Mouse (Mus musculus) lung, postnatal 10 days (tissue): ENCODE results near the gene Taf4.

ENCODE experiments used
- DNase-seq: peaks from one replicate; pipeline ENCODE4 v3.0.0; 2021

Taf4 gene

DNA sequence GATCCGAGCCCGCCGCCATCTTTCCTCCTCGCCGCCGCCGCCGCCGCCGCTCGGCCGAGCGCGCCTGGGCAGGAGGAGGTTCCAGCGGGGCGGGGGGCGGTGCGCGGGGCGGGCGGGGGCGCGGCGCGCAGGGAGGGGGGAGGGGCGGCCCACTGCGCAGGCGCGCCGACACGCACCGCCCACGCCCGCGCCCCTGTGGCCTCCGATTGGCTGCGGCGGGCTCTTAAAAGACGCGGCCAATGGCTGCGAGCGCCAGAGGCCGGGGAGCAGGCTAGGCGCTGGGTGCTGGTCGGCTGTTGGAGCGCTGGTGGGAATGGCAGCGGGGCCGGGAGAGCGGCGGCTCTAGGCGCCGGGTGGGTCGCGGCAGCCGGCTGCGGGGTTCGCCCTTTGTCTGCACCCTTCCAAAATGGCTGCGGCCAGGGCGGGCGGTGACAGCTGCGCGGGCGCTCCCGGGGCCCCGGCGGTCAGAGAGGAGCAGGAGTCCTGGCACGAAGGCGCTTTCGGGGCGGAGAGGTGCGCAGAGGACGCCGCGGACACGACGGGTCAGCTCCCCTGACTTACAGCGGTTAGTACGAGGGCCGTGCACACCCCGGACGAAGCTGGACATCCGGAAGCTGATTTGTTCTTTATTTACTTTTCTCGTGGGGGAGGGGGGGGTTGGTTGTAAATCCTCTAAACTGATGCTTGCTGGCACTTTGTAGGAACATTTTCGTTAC is at the start of gene Taf4:
TSS of gene Taf4 (minus strand) at position 19 of the 716 bp plus-strand sequence.
- DNase-seq: peak; percentile 83

DNA sequence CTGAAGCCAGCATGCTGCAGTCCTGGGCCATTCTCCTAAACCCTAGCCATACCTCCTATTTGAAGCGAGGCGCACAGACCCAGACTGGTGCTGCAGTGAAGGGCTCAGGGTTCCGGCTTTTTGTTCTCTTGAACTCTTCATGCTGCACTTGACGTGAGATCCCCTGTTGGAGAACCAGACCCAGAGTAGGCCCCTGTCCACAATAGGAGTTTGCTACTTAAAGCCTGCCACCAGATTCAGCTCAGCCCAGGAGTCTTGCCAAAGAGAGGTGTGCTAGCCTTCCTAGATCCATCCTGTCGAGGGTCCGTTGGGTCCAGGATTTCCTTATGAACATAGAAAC is 49.4 kb upstream of the Taf4 start:
- DNase-seq: no peak

DNA sequence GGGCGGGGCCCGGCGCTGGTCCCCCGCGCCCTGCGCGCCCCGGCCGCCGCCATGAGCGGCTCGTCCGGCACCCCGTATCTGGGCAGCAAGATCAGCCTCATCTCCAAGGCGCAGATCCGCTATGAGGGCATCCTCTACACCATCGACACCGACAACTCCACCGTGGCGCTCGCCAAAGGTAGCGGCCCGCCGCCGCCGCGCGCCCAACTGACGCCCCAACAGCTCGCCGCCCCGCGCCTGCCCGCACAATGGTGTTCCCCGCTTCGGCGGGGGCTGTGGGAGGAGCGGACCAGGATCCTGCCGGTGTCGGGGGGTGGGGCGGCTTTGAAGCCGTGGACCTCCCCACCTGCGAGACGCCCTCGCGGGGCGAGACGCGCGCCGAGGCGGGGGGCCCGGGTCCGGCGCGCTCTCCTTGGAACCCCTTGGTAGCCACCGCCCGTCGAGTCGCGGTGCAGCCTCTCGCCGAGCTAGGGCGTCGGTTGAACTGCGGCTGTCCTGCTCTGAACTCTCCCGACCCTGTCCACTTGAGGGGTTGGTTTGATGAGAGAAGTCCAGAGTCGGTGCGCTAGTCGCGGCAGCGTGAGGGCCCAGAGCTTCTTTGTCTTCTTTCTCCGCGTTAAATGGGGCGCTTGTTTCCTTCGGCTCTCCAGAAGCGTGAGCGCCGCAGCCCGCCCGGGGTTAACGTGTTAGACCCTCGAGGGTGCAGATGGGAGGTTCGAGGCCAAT is 48.9 kb upstream of the Taf4 start:
- peak; percentile 55 for DNase-seq

DNA sequence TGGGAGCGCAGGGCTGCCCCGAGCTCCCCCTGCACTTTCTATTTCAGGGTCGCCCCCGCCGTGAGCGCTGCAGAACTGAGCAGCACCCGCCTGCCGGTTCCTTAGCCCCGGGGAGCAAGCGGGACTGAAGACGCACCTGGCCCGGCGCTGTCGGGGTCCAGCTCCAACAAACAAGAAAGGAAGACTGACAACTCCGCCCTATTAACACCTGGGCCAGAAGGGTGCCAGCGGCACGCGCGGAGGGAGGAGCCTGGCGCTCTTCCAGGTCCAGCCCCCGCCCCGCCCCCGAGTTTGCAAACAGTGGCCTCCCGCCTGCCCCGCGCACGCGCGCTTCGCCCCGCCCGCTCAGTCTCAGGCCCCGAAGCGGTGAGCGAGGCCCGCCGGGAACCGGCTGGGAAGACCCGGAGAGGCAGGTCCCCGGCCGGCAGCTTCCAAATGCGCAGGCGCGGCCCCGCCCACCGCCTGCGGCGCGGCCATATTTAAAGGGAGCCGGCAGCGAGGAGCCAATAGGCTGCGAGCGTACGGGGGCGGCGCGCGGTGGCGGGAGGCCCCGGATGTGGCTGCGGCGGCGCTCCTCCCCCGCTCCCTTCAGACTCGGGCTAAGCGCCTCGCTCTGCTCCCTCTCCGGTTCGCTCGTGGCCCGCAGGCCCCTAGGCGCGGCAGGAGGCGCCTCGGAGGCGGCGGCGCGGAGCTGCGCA is 48.1 kb upstream of the Taf4 start, which contains the start of gene Lsm14b:
TSS of gene Lsm14b (plus strand) at position 587 of the 698 bp plus-strand sequence.
- peak; percentile 98 for DNase-seq

DNA sequence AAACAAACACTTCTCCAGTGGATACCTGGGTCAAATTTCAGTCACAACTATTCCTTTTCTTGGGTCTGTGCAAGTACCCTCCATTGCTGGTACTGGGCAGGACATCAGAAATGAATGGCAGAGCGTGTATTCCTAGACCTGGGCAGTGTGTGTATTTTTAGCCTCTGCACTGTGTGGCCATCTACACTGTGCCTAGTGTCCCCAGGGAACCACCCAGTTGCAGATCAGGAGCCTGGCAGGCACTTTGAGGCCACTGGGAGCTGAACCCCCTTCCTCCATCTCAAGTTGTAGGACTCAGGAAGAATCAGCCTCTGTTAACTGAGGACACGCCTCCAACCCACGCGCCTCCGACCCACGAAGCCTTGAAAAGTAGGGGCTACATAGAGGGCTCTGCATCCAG is 46.3 kb upstream of the Taf4 start:
- no peak for DNase-seq

DNA sequence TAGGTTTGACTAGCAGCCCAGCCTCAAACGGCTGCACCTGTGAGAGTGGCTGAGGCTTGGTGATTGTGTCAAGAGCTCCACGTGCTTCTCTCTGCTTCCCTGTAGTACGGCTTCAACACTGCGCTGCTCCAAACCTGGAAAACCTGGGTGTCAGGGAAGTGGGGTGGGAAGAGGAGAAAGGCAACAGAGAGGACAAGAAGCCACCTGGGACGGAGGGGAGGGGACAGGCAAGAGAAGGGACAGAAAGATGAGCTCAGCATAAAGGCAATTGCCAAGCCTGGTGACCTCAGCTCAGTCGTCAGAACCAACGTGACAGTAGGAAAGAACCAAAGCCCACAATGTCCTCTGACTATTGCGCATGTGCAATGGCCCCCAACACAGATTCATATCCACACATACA is 44.5 kb upstream of the Taf4 start:
- DNase-seq: no peak

DNA sequence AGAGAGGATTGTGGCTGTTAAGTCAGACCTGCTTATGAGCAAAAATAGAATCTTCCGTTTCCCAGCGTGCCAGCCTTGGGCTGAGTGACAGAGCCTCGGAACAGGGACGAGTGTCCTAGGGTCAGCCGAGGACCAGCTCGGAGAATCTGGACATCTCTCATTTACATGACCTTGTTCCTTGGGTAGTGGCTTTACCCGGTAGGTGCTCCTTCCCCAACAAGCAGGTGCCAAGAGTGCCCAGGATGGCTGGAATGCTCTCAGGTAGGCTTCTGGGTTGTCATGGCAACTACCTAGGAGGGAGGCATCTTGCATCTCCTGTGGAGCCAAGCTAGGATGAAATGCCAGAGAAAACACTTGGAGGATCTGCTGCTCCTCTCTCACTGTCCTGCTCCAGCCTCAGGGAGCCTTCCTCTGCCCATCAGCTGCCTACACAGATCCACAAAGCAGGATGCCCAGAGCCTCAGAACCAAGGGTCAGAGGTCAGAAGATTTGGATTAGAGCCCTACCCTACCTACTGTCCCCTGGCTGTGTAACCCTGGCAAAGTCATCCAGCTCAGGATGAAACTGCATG is 43.7 kb upstream of the Taf4 start:
- no peak for DNase-seq

DNA sequence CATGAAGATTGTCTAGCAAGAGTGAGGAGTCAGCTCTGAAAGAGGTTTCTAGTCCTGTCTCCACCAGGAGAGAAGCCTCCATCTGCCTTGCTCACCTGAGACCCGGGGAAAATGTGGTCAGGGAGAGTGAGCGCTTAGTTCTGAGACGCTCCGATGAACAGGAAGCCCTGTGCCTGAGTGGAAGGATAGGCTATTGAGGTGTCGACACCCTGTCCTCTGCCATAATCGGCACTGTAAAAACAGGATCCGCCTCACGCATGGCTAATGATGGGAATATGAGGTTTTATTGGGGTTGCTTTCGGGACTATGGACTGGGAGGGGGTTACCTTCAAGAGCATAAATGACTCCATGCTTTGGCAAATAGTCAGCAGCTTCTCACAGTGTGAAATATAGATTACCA is 42.1 kb upstream of the Taf4 start:
- DNase-seq: no peak

DNA sequence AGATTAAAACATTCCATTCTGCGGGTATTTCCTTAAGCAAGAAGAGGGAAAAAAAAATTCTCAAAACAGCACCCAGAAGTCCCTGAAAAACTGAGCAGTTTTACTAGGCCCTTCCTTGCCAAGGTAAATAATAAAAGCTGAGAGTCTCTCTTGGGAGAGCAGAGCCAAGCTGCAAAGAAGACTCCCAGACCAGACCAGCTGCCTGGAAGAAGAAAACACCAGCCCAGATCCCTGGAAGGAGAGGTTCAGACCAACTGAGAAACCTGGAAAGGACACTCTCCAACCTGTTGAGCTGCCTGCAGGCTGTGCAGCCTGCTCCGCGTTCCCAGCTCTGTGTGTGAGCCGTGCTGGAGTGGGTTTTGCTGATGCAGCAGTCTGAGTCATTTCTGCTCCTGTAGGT is 41.2 kb upstream of the Taf4 start:
- no peak for DNase-seq

DNA sequence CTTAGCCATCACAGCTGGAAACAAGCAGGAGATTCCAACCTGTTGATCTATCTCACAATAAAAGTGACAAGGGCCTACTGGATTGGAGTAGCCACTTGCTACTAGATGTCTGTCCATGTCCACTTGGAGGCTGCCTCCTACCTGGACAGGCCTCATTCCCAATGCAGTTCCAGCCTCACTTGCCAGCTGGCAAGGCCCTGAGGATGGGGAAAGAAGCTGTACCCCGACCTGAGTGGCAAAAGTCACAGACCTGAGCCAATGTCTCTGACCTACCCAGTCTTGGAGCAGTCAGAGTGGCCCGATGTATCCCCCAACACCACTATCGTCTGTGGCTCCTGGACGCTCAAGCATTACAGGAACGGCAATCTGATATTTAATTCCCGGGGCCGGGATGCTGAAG is 37.2 kb upstream of the Taf4 start:
- no peak for DNase-seq

DNA sequence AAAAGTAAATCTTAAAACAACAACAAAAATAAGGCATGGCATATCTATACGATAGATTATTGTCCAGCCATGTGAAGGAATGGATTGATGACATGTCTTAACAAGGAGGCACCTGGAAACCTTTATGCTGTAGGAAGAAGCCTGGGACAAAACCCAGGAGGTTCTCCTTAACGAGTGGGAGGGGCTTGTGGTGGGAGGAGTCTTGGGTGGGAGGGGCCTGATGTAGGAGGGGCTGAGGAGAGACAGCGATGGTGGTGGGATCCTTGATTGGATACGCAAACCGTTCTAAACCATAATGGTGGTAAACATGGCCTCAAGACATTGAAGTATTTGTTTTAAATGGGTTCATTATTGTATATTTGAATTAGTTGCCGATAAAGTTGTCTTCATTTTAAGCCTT is 34.9 kb upstream of the Taf4 start:
- no peak for DNase-seq

DNA sequence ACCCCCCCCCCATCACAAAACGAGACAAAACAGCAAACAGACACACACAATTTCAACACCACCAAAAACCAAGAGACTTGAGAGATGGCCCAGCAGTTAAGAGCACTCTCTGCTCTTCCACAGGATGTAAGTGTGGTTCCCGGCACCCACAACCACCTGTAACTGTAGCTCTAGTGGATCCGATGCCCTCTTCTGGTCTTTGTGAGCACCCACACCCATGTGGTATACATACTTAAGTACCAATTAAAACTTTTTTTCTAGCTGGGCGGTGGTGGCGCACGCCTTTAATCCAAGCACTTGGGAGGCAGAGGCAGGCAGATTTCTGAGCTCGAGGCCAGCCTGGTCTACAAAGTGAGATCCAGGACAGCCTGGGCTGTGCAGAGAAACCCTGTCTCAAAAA is 34.2 kb upstream of the Taf4 start:
- DNase-seq: no peak

DNA sequence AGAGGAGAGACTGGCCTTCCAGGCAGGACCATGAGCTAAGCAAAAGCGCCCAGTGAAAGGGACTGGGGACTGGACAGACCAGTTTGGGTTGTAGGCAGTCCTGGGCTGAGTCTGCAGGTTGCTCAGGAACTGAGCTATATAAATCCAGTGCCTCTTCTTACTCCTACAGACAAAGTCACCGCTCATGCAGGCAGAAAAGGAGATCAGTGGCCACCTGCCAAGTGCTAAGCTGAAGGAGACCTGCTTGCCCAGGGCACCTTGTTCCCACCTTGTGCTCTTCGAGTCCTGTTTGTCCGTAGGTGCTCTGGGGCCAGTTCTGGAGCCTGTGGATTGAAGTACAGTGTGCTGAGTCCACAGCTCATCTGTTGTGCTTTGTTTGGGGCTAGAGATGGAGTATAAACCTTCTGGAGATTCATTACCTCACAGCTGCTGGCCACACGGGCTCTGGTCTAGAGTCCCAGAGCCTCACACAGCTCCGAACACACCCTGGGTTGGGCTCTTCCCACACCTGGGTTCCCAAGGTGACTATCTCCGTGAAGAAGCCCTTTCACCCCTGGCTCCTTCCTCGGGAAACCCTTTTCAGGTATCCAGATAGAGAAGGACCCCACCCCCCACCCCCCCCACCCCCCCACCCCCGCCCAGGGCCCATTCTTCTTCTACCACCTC is 30.0 kb upstream of the Taf4 start:
- no peak for DNase-seq

DNA sequence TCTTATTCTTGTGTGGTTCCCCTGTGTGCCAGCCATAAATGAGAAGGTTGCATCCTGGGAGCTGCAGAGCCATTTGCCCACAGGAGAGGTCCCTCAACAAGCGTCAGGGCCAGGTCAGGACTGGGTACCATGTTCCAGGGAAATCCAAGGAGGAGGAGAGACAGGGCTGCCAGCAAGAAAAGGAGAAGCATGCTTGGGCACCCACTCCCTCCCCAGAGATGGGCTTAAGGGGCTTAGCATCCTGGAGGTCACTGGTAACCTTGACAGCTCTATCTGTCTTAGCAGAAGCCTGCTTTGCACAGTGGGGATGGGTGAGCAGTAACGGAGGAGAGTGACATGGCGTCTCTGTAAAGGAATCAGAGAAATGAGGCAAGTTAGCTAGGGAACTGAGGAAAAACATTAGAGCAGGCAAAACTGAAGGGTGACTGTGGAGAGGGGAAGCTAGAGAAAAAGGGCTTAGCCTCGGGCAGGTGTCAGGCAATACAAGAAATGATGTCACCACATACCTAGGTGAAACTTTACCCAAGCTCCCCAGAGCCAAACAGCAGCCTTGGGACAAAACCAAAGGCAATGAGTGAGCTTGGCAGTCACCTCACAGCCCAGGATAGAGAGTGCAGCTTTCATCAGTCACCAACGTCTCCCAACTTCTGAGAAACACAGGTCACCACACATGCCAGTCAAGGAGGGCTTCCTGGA is 29.4 kb upstream of the Taf4 start:
- DNase-seq: no peak

DNA sequence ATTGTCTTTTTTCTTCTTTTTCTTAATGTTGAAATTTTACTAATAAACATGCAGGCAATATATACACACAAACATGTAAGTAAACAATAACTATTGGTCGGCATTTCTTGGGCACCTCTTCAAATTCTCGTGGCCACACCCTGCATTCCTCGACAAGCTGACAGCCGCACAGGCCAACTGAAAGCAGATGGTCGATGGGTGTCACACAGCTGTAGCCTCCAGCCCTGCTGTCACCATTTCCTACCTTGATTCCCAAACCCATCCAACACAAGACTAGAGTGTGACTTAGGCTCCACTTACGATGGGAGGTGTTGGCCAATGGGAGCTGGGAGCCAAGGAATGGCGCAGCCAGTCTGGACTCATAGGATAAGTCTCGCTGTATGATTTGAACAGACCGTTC is 25.2 kb upstream of the Taf4 start:
- no peak for DNase-seq

DNA sequence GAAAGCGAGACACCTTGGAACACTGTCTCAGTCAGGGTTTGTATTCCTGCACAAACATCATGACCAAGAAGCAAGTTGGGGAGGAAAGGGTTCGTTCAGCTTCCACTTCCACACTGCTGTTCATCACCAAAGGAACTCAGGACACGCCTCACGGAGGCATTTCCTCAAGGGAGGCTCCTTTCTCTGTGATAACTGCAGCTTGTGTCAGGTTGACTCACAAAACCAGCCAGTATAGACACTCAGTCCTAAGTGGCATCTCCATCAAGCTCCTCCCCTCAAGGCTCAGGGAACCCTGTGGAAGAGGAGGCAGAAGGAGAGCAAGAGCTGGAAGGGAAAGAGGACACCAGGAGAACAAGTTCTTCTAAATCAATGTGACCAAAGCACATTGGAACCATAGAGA is 22.0 kb upstream of the Taf4 start:
- no peak for DNase-seq

DNA sequence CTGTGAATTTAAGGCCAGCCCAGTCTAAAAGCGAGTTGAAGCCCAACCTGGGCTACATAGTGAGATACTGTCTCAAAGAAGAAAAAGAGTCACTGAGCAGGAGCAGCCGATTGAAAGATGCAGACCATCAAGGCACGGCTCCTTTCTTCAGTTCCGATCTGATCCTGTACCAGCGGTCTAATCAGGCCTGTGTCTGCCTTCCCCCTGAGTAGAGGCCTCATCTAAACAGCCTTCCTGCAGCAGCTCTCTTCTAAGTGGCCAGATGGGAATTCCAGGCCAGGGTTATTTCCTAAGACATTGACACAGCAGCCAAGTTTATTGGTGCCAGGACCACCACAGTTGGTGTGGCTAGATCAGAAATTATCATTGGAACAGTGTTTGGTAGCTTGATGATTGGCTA is 16.6 kb upstream of the Taf4 start:
- no peak for DNase-seq

DNA sequence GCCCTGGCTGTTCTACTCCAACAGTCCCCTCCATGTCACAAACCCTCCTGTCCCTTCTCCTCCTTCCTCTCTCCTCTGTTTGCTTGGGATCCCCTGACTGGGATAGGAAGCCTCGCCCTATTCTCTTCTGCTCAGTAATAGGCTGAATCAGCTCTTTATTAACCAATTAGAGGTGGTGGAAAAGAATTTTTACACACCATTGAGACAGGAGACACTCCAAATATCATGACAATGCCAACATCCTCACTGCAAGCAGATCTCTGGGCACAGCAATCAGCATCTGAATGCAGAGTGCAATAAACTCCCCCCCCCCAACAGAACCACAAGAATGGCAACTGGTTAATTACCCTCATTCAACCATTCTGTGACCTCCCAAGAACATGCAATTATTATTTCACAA is 12.7 kb upstream of the Taf4 start:
- no peak for DNase-seq

DNA sequence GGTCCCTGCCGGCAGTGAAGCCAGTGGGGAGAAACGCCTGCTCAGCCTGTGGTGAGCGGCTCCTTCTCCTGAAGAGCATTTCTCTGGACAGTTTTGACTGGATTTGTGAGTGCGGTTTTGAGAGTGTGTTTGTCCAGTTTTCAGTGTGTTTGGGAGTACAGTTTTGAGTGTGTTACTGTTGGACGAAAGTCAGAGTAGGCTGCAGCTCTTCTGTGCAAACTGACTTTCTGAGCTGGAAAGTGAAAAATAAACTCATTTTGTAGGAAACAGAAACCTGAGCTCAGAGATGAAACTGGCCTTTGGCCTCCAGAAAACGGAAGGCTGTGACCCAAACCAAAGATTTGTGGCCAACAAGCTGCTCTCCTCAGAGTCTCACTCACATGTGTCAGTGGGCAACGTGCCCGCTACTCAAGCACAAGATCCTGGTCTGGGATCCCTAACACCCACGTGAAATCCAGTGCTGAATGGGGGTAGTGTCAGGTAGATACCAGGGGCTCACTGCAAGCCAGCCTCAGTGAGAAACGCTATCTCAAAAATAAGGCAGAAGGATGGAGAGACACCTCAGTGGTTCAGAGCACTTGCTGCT is 10.1 kb upstream of the Taf4 start:
- no peak for DNase-seq

DNA sequence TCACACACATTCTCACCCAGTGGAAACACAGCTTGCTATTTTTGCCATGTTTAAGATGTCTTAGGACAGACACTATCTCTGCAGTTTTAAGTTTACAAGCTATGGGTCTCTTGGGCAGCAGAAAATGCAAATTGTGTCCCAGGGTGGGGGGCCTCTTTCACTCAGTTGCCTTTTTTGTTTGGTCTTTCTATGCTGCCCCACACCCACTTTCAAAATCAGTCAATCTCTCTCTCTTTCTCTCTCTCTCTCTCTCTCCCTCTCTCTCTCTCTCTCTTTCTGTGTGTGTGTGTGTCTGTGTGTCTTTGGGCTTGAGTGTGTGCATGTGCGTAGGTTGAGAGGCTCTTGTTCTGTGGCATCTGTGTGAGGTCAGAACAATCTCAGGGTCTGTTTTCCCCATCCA is 9.2 kb upstream of the Taf4 start:
- DNase-seq: no peak

DNA sequence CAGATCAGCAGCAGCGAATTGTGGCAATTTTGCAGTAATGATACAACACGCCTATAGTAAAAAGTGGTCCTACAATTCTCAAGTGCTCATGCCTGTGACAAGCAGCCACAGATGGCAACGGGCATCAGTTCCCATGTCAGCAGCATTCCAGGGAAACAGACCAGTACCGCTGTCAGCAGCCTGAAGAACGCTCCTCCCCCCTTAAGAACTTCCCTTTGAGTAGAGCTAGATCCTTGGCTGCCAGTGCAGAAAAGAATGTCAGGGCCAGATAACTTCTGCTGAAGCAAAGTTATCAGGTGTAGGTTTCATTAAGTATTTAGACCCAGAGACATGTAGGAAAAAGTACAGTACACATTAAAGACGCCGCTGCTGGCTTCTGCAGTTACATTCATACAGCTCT is 8.4 kb upstream of the Taf4 start:
- peak; percentile 19 for DNase-seq

DNA sequence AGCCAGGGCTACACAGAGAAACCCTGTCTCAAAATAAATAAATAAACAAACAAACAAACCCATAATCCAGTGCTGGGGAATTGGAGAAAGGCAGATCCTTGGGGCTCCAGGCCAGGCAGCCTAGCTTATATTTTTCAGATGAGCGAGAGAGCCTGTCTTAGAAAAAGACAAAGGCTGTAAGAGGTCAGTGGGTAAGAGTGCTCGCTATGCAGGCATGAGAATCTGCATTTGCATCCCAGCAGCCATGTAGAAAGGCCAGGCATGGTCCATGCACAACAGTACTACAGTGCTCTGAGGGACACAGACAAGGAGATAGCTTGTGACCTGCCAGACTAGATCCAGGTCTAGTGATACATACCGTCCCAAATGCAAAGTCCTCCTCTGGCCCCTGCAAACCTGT is 6.3 kb upstream of the Taf4 start:
- DNase-seq: no peak
